Mouse (Mus musculus) limb, embryonic 11.5 days (tissue): Measurements from ENCODE around the gene Atxn1. TPM values are rescaled to one million over a fixed set of nuclear protein-coding genes. Genes with fewer than 3 reads are reported as not detected.

Experiments
- ATAC-seq: fragments of 200-750 bp; cut with Nextera tagmentation; 2 replicates; pipeline ENCODE4 v1.8.0; 2017; ENCODE audit warnings: low read depth; ENCODE audit not compliant: insufficient number of reproducible peaks, low FRiP score, low TSS enrichment
- DNase-seq: peaks from one replicate; pipeline ENCODE4 v3.0.0-alpha.2; 2015; ENCODE audit warnings: low spot score
- H3K27ac ChIP-seq: fragments of 300-500 bp; sonication (generic); replicated peaks from 2 replicates; pipeline ENCODE4 v1.5.1; 2014; ENCODE audit warnings: low read depth, mild to moderate bottlenecking, low read length
- H3K27me3 ChIP-seq: fragments of 300-500 bp; sonication (generic); 2 replicates; pipeline ENCODE4 v1.6.1; 2014; ENCODE audit warnings: mild to moderate bottlenecking, low read length, mixed read lengths; ENCODE audit not compliant: control insufficient read depth, insufficient read depth
- H3K36me3 ChIP-seq: fragments of 300-500 bp; sonication (generic); 2 replicates; pipeline ENCODE4 v1.6.1; 2014; ENCODE audit warnings: mild to moderate bottlenecking, low read length, moderate library complexity, mixed read lengths; ENCODE audit not compliant: control insufficient read depth, insufficient read depth
- H3K4me1 ChIP-seq: fragments of 300-500 bp; sonication (generic); 2 replicates; pipeline ENCODE4 v1.6.1; 2014; ENCODE audit warnings: low read length, mixed read lengths; ENCODE audit not compliant: control insufficient read depth, insufficient read depth
- H3K4me2 ChIP-seq: fragments of 300-500 bp; sonication (generic); 2 replicates; pipeline ENCODE4 v1.6.1; 2014; ENCODE audit warnings: low read depth, mild to moderate bottlenecking, moderate library complexity; ENCODE audit not compliant: severe bottlenecking
- H3K4me3 ChIP-seq: fragments of 300-500 bp; sonication (generic); 2 replicates; pipeline ENCODE4 v1.5.1; 2014; ENCODE audit warnings: low read depth, low read length
- H3K9ac ChIP-seq: fragments of 300-500 bp; sonication (generic); 2 replicates; pipeline ENCODE4 v1.6.1; 2014; ENCODE audit warnings: mild to moderate bottlenecking, low read length
- H3K9me3 ChIP-seq: fragments of 300-500 bp; sonication (generic); 2 replicates; pipeline ENCODE4 v1.6.1; 2016; ENCODE audit warnings: low read length; ENCODE audit not compliant: control insufficient read depth
- WGBS: fragments of 180-500 bp; shearing (Covaris S2); extraction: QIAGEN DNeasy Blood & Tissue Kit; methylation state at CpG from one replicate; pipeline ENCODE4 v1.1.7; 2014; 5-methylcytosine and 5-hydroxymethylcytosine counted together
- polyA plus RNA-seq: library from polyadenylated mRNA; unstranded; fragments of >200 nt; fragmentation: Nextera tagmentation; extraction: Ambion mirVana; gene quantifications from 2 replicates; pipeline ENCODE4 v1.2.1, GENCODE M21; 2014

Atxn1 gene
- polyA plus RNA-seq, 1 experiment from 2014 or later = 1.5 TPM

GRCm38 (mm10) chr13:45942337-45942736 lies 22.5 kb downstream of the Atxn1 start:
- no peaks in the 10 kb centered on the region for H3K27me3 ChIP-seq
- H3K4me2 ChIP-seq = no peak overlapping the region
- H3K9me3 ChIP-seq = no peaks in the 10 kb centered on the region
- H3K27ac ChIP-seq = no peak overlapping the region
- ATAC-seq (no peak), DNase-seq (no peak)
- H3K9ac ChIP-seq = no peak overlapping the region
- 93% methylated on average over 7 of the region's 7 CpGs for WGBS
- no peak overlapping the region for H3K4me3 ChIP-seq
- H3K36me3 ChIP-seq = no peaks in the 10 kb centered on the region
- no peaks in the 10 kb centered on the region for H3K4me1 ChIP-seq

DNA sequence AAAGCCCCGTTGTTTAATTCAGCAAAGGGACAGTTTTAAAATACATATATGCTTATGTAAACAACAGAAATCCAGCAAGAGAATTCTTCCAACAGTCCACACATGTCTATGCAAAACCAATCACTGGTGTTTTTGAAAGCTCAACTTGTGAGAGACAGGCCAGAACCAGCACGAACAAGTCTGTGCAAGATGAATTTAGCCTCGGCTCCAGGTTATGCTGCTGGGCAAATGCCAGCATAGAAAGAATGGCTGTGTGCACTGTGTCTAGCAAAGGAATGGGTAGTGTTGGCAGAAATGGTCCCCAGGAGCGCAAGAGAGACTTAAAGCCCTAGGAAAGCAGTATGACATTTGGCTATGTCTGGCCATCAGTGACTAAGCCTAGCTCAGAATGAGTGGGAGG lies 24.1 kb downstream of the Atxn1 start:
- WGBS = 89% methylated on average over 4 of the region's 4 CpGs
- ATAC-seq (no peak), DNase-seq (no peak)
- Histone ChIP-seq H3K4me2 (no peak overlapping the region), H3K36me3 (no peaks in the 10 kb centered on the region), H3K27me3 (no peaks in the 10 kb centered on the region), H3K9me3 (no peaks in the 10 kb centered on the region), H3K4me1 (no peaks in the 10 kb centered on the region), H3K27ac (no peak overlapping the region), H3K9ac (no peak overlapping the region), H3K4me3 (no peak overlapping the region)

DNA sequence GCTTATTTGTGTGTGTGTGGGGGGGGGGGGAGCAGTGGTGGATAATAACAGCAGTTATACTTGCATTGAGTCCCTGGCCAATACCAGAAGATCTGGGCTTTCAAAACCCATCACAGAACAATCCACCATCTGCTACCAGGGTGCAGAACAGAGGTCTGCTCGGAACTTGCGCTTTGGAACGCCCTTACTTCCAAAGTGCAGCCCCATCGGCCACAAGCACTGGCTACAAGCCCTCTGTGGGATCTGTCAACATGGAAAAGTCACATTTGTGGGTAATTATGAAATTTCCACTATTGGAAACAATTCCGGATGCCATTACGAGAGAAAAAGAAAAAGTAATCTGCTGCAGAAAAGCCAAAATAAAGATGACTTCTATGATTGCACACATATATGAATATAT lies 25.2 kb downstream of the Atxn1 start:
- Histone ChIP-seq H3K27ac (no peak overlapping the region), H3K9me3 (no peaks in the 10 kb centered on the region), H3K4me1 (no peaks in the 10 kb centered on the region), H3K9ac (no peak overlapping the region), H3K36me3 (no peaks in the 10 kb centered on the region), H3K4me2 (no peak overlapping the region), H3K27me3 (no peaks in the 10 kb centered on the region), H3K4me3 (no peak overlapping the region)
- DNase-seq (no peak), ATAC-seq (no peak)
- 83% methylated on average over 6 of the region's 6 CpGs for WGBS

DNA sequence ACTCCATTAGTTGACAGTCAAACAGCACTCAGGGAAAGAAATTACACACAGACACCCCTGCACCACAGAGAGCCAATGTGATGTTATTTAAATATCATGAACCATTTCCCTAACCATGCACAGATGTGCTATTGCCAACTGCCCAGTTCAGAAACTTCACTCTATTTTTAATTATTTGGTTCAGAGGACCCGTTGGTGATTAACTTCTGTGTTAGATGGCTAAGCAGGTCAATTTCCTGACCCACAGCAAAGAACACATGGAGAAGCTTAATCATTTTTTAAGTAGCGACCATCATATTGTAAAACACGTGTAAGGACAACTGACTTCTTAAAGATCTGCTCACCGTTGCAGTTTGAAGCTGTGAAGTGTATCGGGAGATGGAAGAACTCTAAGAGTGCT lies 26.7 kb downstream of the Atxn1 start:
- no peak overlapping the region for H3K9ac ChIP-seq
- DNase-seq (no peak), ATAC-seq (no peak)
- WGBS = 25% methylated on average over 5 of the region's 5 CpGs
- H3K27me3 ChIP-seq = no peaks in the 10 kb centered on the region
- H3K27ac ChIP-seq = no peak overlapping the region
- H3K4me2 ChIP-seq = no peak overlapping the region
- no peaks in the 10 kb centered on the region for H3K9me3 ChIP-seq
- H3K4me3 ChIP-seq = no peak overlapping the region
- H3K4me1 ChIP-seq = no peaks in the 10 kb centered on the region
- no peaks in the 10 kb centered on the region for H3K36me3 ChIP-seq

DNA sequence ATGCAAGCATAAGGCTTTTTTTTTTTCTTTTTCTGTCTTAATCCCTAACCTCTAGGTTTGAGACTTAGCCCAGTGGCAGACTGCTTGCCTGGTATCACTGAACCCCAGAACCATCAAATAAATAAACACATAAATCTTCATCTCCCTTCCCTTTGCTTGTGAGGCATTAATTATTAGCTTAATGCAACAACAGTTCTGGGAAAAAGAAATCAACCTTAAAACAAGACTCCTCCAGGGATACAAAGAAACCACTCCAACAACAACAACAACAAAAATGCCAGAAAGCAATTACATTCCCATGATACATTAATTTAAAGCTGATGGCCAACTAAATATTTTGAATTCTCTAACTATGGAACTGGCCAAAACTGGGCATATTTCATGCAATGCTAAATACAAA lies 28.0 kb downstream of the Atxn1 start:
- ATAC-seq (no peak), DNase-seq (no peak)
- no peak overlapping the region for H3K9ac ChIP-seq
- no peaks in the 10 kb centered on the region for H3K27me3 ChIP-seq
- H3K4me3 ChIP-seq = no peak overlapping the region
- no peaks in the 10 kb centered on the region for H3K9me3 ChIP-seq
- H3K36me3 ChIP-seq = no peaks in the 10 kb centered on the region
- no peaks in the 10 kb centered on the region for H3K4me1 ChIP-seq
- no peak overlapping the region for H3K27ac ChIP-seq
- no peak overlapping the region for H3K4me2 ChIP-seq

GRCm38 (mm10) chr13:45935798-45936197 lies 29.0 kb downstream of the Atxn1 start:
- DNase-seq (no peak), ATAC-seq (no peak)
- no peak overlapping the region for H3K27ac ChIP-seq
- no peaks in the 10 kb centered on the region for H3K27me3 ChIP-seq
- no peaks in the 10 kb centered on the region for H3K4me1 ChIP-seq
- no peaks in the 10 kb centered on the region for H3K9me3 ChIP-seq
- WGBS = 79% methylated on average over 7 of the region's 7 CpGs
- H3K4me3 ChIP-seq = no peak overlapping the region
- no peaks in the 10 kb centered on the region for H3K36me3 ChIP-seq
- no peak overlapping the region for H3K4me2 ChIP-seq
- H3K9ac ChIP-seq = no peak overlapping the region

DNA sequence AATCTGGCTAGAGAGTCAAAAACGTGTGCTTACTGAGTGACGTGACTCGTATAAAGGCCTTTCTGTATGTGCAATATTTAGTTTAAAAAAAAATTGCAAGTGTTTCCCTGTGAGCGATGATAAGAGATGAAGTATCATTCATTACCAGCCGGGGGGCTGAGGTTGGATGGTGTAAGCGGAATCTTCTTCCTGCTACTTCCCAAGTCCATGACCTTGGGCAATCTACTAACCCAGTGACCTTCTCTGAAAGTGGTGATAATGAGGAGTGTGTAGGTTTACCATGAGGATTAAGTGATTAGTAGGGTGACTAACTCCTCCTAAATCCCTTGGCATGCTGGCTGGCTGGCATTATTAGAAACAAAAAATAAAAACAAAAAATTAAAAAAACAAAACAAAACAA lies 30.0 kb downstream of the Atxn1 start:
- no peaks in the 10 kb centered on the region for H3K4me1 ChIP-seq
- ATAC-seq = no peak
- no peak overlapping the region for H3K9ac ChIP-seq
- 80% methylated on average over 6 of the region's 6 CpGs for WGBS
- no peak overlapping the region for H3K4me2 ChIP-seq
- H3K9me3 ChIP-seq = no peaks in the 10 kb centered on the region
- H3K27me3 ChIP-seq = no peaks in the 10 kb centered on the region
- H3K36me3 ChIP-seq = no peaks in the 10 kb centered on the region
- H3K4me3 ChIP-seq = no peak overlapping the region
- DNase-seq = no peak
- H3K27ac ChIP-seq = no peak overlapping the region

- Histone ChIP-seq H3K27me3 (no peaks in the 10 kb centered on the region), H3K36me3 (no peaks in the 10 kb centered on the region), H3K4me1 (no peaks in the 10 kb centered on the region), H3K27ac (no peak overlapping the region), H3K9ac (no peak overlapping the region), H3K4me3 (no peak overlapping the region), H3K9me3 (no peaks in the 10 kb centered on the region), H3K4me2 (no peak overlapping the region)
- WGBS = 81% methylated on average over 7 of the region's 7 CpGs
- DNase-seq = no peak
- ATAC-seq = no peak
These were observed 30.7 kb downstream of the Atxn1 start for GRCm38 (mm10) chr13:45934085-45934484.

GRCm38 (mm10) chr13:45932491-45932921 lies 32.3 kb downstream of the Atxn1 start:
- no peak overlapping the region for H3K9ac ChIP-seq
- no peaks in the 10 kb centered on the region for H3K36me3 ChIP-seq
- DNase-seq (no peak), ATAC-seq (no peak)
- WGBS = 83% methylated on average over 8 of the region's 8 CpGs
- no peaks in the 10 kb centered on the region for H3K9me3 ChIP-seq
- H3K4me2 ChIP-seq = no peak overlapping the region
- no peak overlapping the region for H3K27ac ChIP-seq
- no peaks in the 10 kb centered on the region for H3K27me3 ChIP-seq
- H3K4me3 ChIP-seq = no peak overlapping the region
- H3K4me1 ChIP-seq = no peaks in the 10 kb centered on the region
